Mouse (Mus musculus) kidney, postnatal 0 days (tissue): Measurements from ENCODE around the gene Cers2. TPM values are rescaled to one million over a fixed set of nuclear protein-coding genes. Genes with fewer than 3 reads are reported as not detected.
"Not testable (repeated sequence)": the region's sequence is repeated elsewhere in the genome, so short reads cannot be mapped to it uniquely, and the experiment has no call there.

Experiments used
- ATAC-seq: fragments of 200-750 bp; cut with Nextera tagmentation; replicated peaks from 2 replicates; pipeline ENCODE4 v1.8.0; 2017; ENCODE audit warnings: low read depth, moderate number of reproducible peaks, moderate TSS enrichment, moderate library complexity; ENCODE audit not compliant: low FRiP score
- DNase-seq: peaks from one replicate; pipeline ENCODE4 v3.0.0-alpha.2; 2016; ENCODE audit warnings: low spot score
- H3K27ac ChIP-seq: fragments of 300-500 bp; sonication (generic); 2 replicates; pipeline ENCODE4 v1.5.1; 2014; ENCODE audit warnings: mild to moderate bottlenecking
- H3K27me3 ChIP-seq: fragments of 300-500 bp; sonication (generic); 2 replicates; pipeline ENCODE4 v1.6.1; 2014; ENCODE audit warnings: low read length, mixed read lengths; ENCODE audit not compliant: insufficient read depth
- H3K36me3 ChIP-seq: fragments of 300-500 bp; sonication (generic); 2 replicates; pipeline ENCODE4 v1.6.1; 2014; ENCODE audit warnings: low read length, mixed read lengths; ENCODE audit not compliant: insufficient read depth
- H3K4me1 ChIP-seq: fragments of 300-500 bp; sonication (generic); replicated peaks from 2 replicates; pipeline ENCODE4 v1.6.1; 2014; ENCODE audit warnings: antibody characterized with exemption, low read length, mixed read lengths; ENCODE audit not compliant: insufficient read depth
- H3K4me2 ChIP-seq: fragments of 300-500 bp; sonication (generic); 2 replicates; pipeline ENCODE4 v1.6.1; 2014; ENCODE audit warnings: mild to moderate bottlenecking, low read length, moderate library complexity, mixed read lengths
- H3K4me3 ChIP-seq: fragments of 300-500 bp; sonication (generic); replicated peaks from 2 replicates; pipeline ENCODE4 v1.5.1; 2014; ENCODE audit warnings: low read depth, low read length
- H3K9ac ChIP-seq: fragments of 300-500 bp; sonication (generic); 2 replicates; pipeline ENCODE4 v1.6.1; 2014; ENCODE audit warnings: low read depth, low read length
- H3K9me3 ChIP-seq: fragments of 300-500 bp; sonication (generic); replicated peaks from 2 replicates; pipeline ENCODE4 v1.6.1; 2016; ENCODE audit warnings: low read length, inconsistent platforms, mixed read lengths
- CTCF ChIP-seq: IDR thresholded peaks from 2 replicates; pipeline ENCODE4 v1.5.1; 2016; ENCODE audit warnings: antibody characterized with exemption, low read depth, mild to moderate bottlenecking, moderate library complexity
- WGBS: fragments of 180-500 bp; shearing (Covaris S2); extraction: QIAGEN DNeasy Blood & Tissue Kit; methylation state at CpG from one replicate; pipeline ENCODE4 v1.1.7; 2014; 5-methylcytosine and 5-hydroxymethylcytosine counted together
- polyA plus RNA-seq: library from polyadenylated mRNA; unstranded; fragments of >200 nt; fragmentation: Nextera tagmentation; extraction: Ambion mirVana; gene quantifications from 2 replicates; pipeline ENCODE4 v1.2.1, GENCODE M21; 2015

The Cers2 gene
- polyA plus RNA-seq, 1 experiment from 2014 or later, result 172 TPM

GRCm38 (mm10) chr3:95357746-95358145, 43.2 kb downstream of the Cers2 start:
- H3K9me3 ChIP-seq, result no peaks in the 10 kb centered on the region
- no peak overlapping the region for H3K9ac ChIP-seq
- no peak overlapping the region for H3K4me3 ChIP-seq
- TF ChIP-seq CTCF, result no peak
- DNase-seq (no peak), ATAC-seq (no peak)
- no peaks in the 10 kb centered on the region for H3K27me3 ChIP-seq
- no peaks in the 10 kb centered on the region for H3K4me1 ChIP-seq
- no peak overlapping the region for H3K27ac ChIP-seq
- no peak overlapping the region for H3K4me2 ChIP-seq
- peaks cover 8% of the 10 kb centered on the region for H3K36me3 ChIP-seq
- 93% methylated on average over 2 of the region's 2 CpGs for WGBS

- 66% methylated on average over 3 of the region's 3 CpGs for WGBS
- not testable (repeated sequence) for DNase-seq, H3K36me3 ChIP-seq, H3K27me3 ChIP-seq, H3K4me1 ChIP-seq, H3K9me3 ChIP-seq, H3K4me2 ChIP-seq, ATAC-seq, H3K4me3 ChIP-seq, H3K27ac ChIP-seq, H3K9ac ChIP-seq
Observed at GRCm38 (mm10) chr3:95360276-95360675, 45.7 kb downstream of the Cers2 start.

DNA sequence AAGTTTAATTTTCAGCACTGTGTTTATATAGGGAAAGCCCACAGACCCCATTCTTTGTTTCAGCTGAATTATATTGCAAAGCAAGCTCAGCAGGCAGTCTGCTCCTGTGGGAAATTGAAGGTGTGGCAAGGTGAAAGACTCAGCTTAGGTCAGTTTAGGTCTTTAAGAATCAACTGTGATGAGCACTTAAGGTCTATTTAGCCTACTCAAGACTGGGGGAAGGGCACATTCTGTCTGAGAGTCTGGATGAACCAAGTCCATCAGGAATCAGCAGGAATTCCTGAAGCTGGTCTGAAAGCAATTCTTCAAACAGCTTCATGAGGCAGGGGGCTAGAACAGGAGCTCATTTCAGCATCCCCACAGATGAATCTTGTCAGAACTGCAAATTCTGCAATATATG, 55.5 kb downstream of the Cers2 start:
- no peak for TF ChIP-seq CTCF
- no peak overlapping the region for H3K27ac ChIP-seq
- ATAC-seq (no peak), DNase-seq (no peak)
- H3K27me3 ChIP-seq, result no peaks in the 10 kb centered on the region
- no peak overlapping the region for H3K9ac ChIP-seq
- no peaks in the 10 kb centered on the region for H3K9me3 ChIP-seq
- H3K36me3 ChIP-seq, result no peaks in the 10 kb centered on the region
- no peak overlapping the region for H3K4me3 ChIP-seq
- H3K4me2 ChIP-seq, result no peak overlapping the region
- no peaks in the 10 kb centered on the region for H3K4me1 ChIP-seq

Other genes starting within 250 kb of the Cers2 start
- gene Pip5k1a, start 207.9 kb upstream of the Cers2 start, polyA plus RNA-seq, result 17.8 and 19.8 TPM in 2 replicates
- gene Vps72, start 203.8 kb upstream of the Cers2 start, polyA plus RNA-seq, result 116 and 120 TPM in 2 replicates
- gene Tmod4, start 190.3 kb upstream of the Cers2 start, polyA plus RNA-seq, result 0.69 and 0.83 TPM in 2 replicates
- gene Scnm1, start 180.8 kb upstream of the Cers2 start, polyA plus RNA-seq, result 63.0 and 63.5 TPM in 2 replicates
- gene Lysmd1, start 180.7 kb upstream of the Cers2 start, polyA plus RNA-seq, result 14.4 and 15.2 TPM in 2 replicates
- gene Tnfaip8l2, start 172.4 kb upstream of the Cers2 start, polyA plus RNA-seq, result 2.8 and 3.6 TPM in 2 replicates
- gene Sema6c, start 154.3 kb upstream of the Cers2 start, polyA plus RNA-seq, result 1.8 and 2.9 TPM in 2 replicates
- gene Gabpb2, start 96.9 kb upstream of the Cers2 start, polyA plus RNA-seq, result 4.5 and 5.4 TPM in 2 replicates
- 98.5 and 102 TPM in 2 replicates for gene Cdc42se1, start 86.1 kb upstream of the Cers2 start, polyA plus RNA-seq
- 11.2 and 11.8 TPM in 2 replicates for gene Mllt11, start 82.6 kb upstream of the Cers2 start, polyA plus RNA-seq
- 1.2 and 1.3 TPM in 2 replicates for gene Gm128, start 73.2 kb upstream of the Cers2 start, polyA plus RNA-seq
- gene Bnipl, start 63.6 kb upstream of the Cers2 start, polyA plus RNA-seq, result 0.82 and 1.6 TPM in 2 replicates
- 72.6 and 73.2 TPM in 2 replicates for gene Mindy1, start 33.4 kb upstream of the Cers2 start, polyA plus RNA-seq
- gene Prune1, start 32.7 kb upstream of the Cers2 start, polyA plus RNA-seq, result 20.1 and 20.3 TPM in 2 replicates
- gene Anxa9, start 7.6 kb upstream of the Cers2 start, polyA plus RNA-seq, result 9.9 and 10.1 TPM in 2 replicates
- 22.2 and 23.2 TPM in 2 replicates for gene Setdb1, start 42.4 kb downstream of the Cers2 start, polyA plus RNA-seq
- gene 4930558C23Rik, start 88.0 kb downstream of the Cers2 start, polyA plus RNA-seq, result 0.22 and 0.26 TPM in 2 replicates
- 21.6 and 26.7 TPM in 2 replicates for gene Arnt, start 119.6 kb downstream of the Cers2 start, polyA plus RNA-seq
- 10.5 and 11.3 TPM in 2 replicates for gene Ctsk, start 184.5 kb downstream of the Cers2 start, polyA plus RNA-seq
- gene Ctss, start 212.0 kb downstream of the Cers2 start, polyA plus RNA-seq, result 22.1 and 24.0 TPM in 2 replicates
- not detected in 2 replicates for gene Hormad1, start 244.9 kb downstream of the Cers2 start, polyA plus RNA-seq